Mouse (Mus musculus): ENCODE data around the gene Prpf40b. TPM values are rescaled to one million over a fixed set of nuclear protein-coding genes. Genes with fewer than 3 reads are reported as not detected.
A peak's percentile ranks its signal among the peaks of the same experiment; 100 is the strongest.
"Not testable (repeated sequence)": the region's sequence is repeated elsewhere in the genome, so short reads cannot be mapped to it uniquely, and the experiment has no call there.

The Prpf40b gene
- polyA plus RNA-seq (2014; fragmentation: Nextera tagmentation; extraction: Ambion mirVana): 31.2 and 38.0 TPM in 2 replicates

GRCm38 (mm10) chr15:99294813-99295374 is at the start of gene Prpf40b:
Gene Prpf40b, plus strand, starts transcription at chr15:99295087.
- Histone ChIP-seq H3K9ac (ENCODE audit: low read length) (peak within 1 kb of the TSS; percentile 79), H3K4me3 (ENCODE audit: control insufficient read depth in 1 of 2, insufficient read depth in 1 of 2, low read depth in 1 of 2, low read length in 2 of 2) (peak within 1 kb of the TSS; percentile 54 to 68), H3K4me1 (ENCODE audit: control insufficient read depth in 2 of 2, insufficient read depth in 2 of 2, low read length in 2 of 2) (peaks cover 2 to 11% of the 10 kb centered on the region in 2 experiments; a peak in 3 of 4 replicates), H3K4me2 (ENCODE audit: low read length) (peak within 1 kb of the TSS; percentile 67), H3K27me3 (ENCODE audit: control insufficient read depth, insufficient read depth, low read length) (no peaks in the 10 kb centered on the region), H3K9me3 (ENCODE audit: control insufficient read depth, low read length) (no peaks in the 10 kb centered on the region), H3K27ac (replicated peaks in 1 of 2; ENCODE audit: control insufficient read depth in 1 of 2, insufficient read depth in 1 of 2, low read depth in 2 of 2, low read length in 2 of 2) (peak within 1 kb of the TSS; percentile 71 to 81), H3K36me3 (ENCODE audit: control insufficient read depth, insufficient read depth, low read length) (no peaks in the 10 kb centered on the region)
- WGBS: under 1% methylated on average over 62 of the region's 64 CpGs
- ATAC-seq (ENCODE audit: insufficient number of reproducible peaks, insufficient read depth, low FRiP score, low read depth): peak; percentile 96

- H3K36me3 ChIP-seq (ENCODE audit: control insufficient read depth, insufficient read depth, low read length): peaks cover 68% of the 10 kb centered on the region
- not testable (repeated sequence) for H3K9ac ChIP-seq (ENCODE audit: low read length)
- WGBS: 85% methylated on average over 6 of the region's 6 CpGs
Observed at GRCm38 (mm10) chr15:99246736-99247135, 48.2 kb upstream of the Prpf40b start.

GRCm38 (mm10) chr15:99248972-99249371 is 45.9 kb upstream of the Prpf40b start:
- Histone ChIP-seq H3K27me3 (ENCODE audit: control insufficient read depth, insufficient read depth, low read length) (no peaks in the 10 kb centered on the region), H3K9ac (ENCODE audit: low read length) (peak overlapping the region; percentile 68), H3K4me2 (ENCODE audit: low read length) (peak overlapping the region; percentile 76), H3K4me1 (ENCODE audit: control insufficient read depth in 2 of 2, insufficient read depth in 2 of 2, low read length in 2 of 2) (peaks cover 36 to 46% of the 10 kb centered on the region in 2 experiments), H3K9me3 (ENCODE audit: control insufficient read depth, low read length) (no peaks in the 10 kb centered on the region), H3K4me3 (ENCODE audit: control insufficient read depth in 1 of 2, insufficient read depth in 1 of 2, low read depth in 1 of 2, low read length in 2 of 2) (peak overlapping the region; percentile 13 to 22; a peak in 3 of 4 replicates), H3K27ac (replicated peaks in 1 of 2; ENCODE audit: control insufficient read depth in 1 of 2, insufficient read depth in 1 of 2, low read depth in 2 of 2, low read length in 2 of 2) (peak overlapping the region; percentile 95 to 96), H3K36me3 (ENCODE audit: control insufficient read depth, insufficient read depth, low read length) (peaks cover 46% of the 10 kb centered on the region)
- ATAC-seq (ENCODE audit: insufficient number of reproducible peaks, insufficient read depth, low FRiP score, low read depth): peak; percentile 61
- whole genome bisulfite sequencing: 27% methylated on average over 9 of the region's 9 CpGs

More at GRCm38 (mm10) chr15:99246736-99247135, 48.2 kb upstream of the Prpf40b start:
- H3K4me1 ChIP-seq (ENCODE audit: control insufficient read depth in 2 of 2, insufficient read depth in 2 of 2, low read length in 2 of 2): peaks cover 25 to 37% of the 10 kb centered on the region in 2 experiments
- H3K4me3 ChIP-seq (ENCODE audit: control insufficient read depth in 1 of 2, insufficient read depth in 1 of 2, low read depth in 1 of 2, low read length in 2 of 2); H3K9me3 ChIP-seq (ENCODE audit: control insufficient read depth, low read length); ATAC-seq (ENCODE audit: insufficient number of reproducible peaks, insufficient read depth, low FRiP score, low read depth); H3K4me2 ChIP-seq (ENCODE audit: low read length); H3K27ac ChIP-seq (replicated peaks in 1 of 2; ENCODE audit: control insufficient read depth in 1 of 2, insufficient read depth in 1 of 2, low read depth in 2 of 2, low read length in 2 of 2); H3K27me3 ChIP-seq (ENCODE audit: control insufficient read depth, insufficient read depth, low read length): not testable (repeated sequence)

GRCm38 (mm10) chr15:99249938-99250337 is 44.9 kb upstream of the Prpf40b start:
- ATAC-seq (ENCODE audit: insufficient number of reproducible peaks, insufficient read depth, low FRiP score, low read depth): no peak
- Histone ChIP-seq H3K27me3 (ENCODE audit: control insufficient read depth, insufficient read depth, low read length) (no peaks in the 10 kb centered on the region), H3K4me1 (ENCODE audit: control insufficient read depth in 2 of 2, insufficient read depth in 2 of 2, low read length in 2 of 2) (peaks cover 42 to 53% of the 10 kb centered on the region in 2 experiments), H3K9ac (ENCODE audit: low read length) (peak overlapping the region; percentile 68), H3K4me3 (ENCODE audit: control insufficient read depth in 1 of 2, insufficient read depth in 1 of 2, low read depth in 1 of 2, low read length in 2 of 2) (peak overlapping the region; percentile 13 to 22; a peak in 3 of 4 replicates), H3K4me2 (ENCODE audit: low read length) (peak overlapping the region; percentile 76), H3K27ac (replicated peaks in 1 of 2; ENCODE audit: control insufficient read depth in 1 of 2, insufficient read depth in 1 of 2, low read depth in 2 of 2, low read length in 2 of 2) (peak overlapping the region; percentile 95 to 96), H3K9me3 (ENCODE audit: control insufficient read depth, low read length) (no peaks in the 10 kb centered on the region), H3K36me3 (ENCODE audit: control insufficient read depth, insufficient read depth, low read length) (peaks cover 36% of the 10 kb centered on the region)
- 78% methylated on average over 10 of the region's 11 CpGs for WGBS

GRCm38 (mm10) chr15:99251111-99251510 is 43.8 kb upstream of the Prpf40b start:
- not testable (repeated sequence) for H3K9me3 ChIP-seq (ENCODE audit: control insufficient read depth, low read length); ATAC-seq (ENCODE audit: insufficient number of reproducible peaks, insufficient read depth, low FRiP score, low read depth); H3K27me3 ChIP-seq (ENCODE audit: control insufficient read depth, insufficient read depth, low read length)
- peaks cover 24% of the 10 kb centered on the region for H3K36me3 ChIP-seq (ENCODE audit: control insufficient read depth, insufficient read depth, low read length)
- peaks cover 42 to 53% of the 10 kb centered on the region in 2 experiments for H3K4me1 ChIP-seq (ENCODE audit: control insufficient read depth in 2 of 2, insufficient read depth in 2 of 2, low read length in 2 of 2)
- 0% methylated on average over 14 of the region's 15 CpGs for WGBS
- peak overlapping the region; percentile 63 for H3K4me3 ChIP-seq (ENCODE audit: control insufficient read depth in 1 of 2, insufficient read depth in 1 of 2, low read depth in 1 of 2, low read length in 2 of 2)
- H3K9ac ChIP-seq (ENCODE audit: low read length): peak overlapping the region; percentile 75
- peak overlapping the region; percentile 51 to 97 for H3K27ac ChIP-seq (replicated peaks in 1 of 2; ENCODE audit: control insufficient read depth in 1 of 2, insufficient read depth in 1 of 2, low read depth in 2 of 2, low read length in 2 of 2)
- H3K4me2 ChIP-seq (ENCODE audit: low read length): peak overlapping the region; percentile 76

- Histone ChIP-seq H3K4me3 (ENCODE audit: control insufficient read depth in 1 of 2, insufficient read depth in 1 of 2, low read depth in 1 of 2, low read length in 2 of 2) (peak within 1 kb of the TSS; percentile 63), H3K9me3 (ENCODE audit: control insufficient read depth, low read length) (no peaks in the 10 kb centered on the region), H3K9ac (ENCODE audit: low read length) (peak within 1 kb of the TSS; percentile 75), H3K4me2 (ENCODE audit: low read length) (peak within 1 kb of the TSS; percentile 76), H3K36me3 (ENCODE audit: control insufficient read depth, insufficient read depth, low read length) (peaks cover 17% of the 10 kb centered on the region), H3K27me3 (ENCODE audit: control insufficient read depth, insufficient read depth, low read length) (no peaks in the 10 kb centered on the region), H3K4me1 (ENCODE audit: control insufficient read depth in 2 of 2, insufficient read depth in 2 of 2, low read length in 2 of 2) (peaks cover 42 to 53% of the 10 kb centered on the region in 2 experiments), H3K27ac (replicated peaks in 1 of 2; ENCODE audit: control insufficient read depth in 1 of 2, insufficient read depth in 1 of 2, low read depth in 2 of 2, low read length in 2 of 2) (peak within 1 kb of the TSS; percentile 97 to 100)
- peak; percentile 89 for ATAC-seq (ENCODE audit: insufficient number of reproducible peaks, insufficient read depth, low FRiP score, low read depth)
- WGBS: under 1% methylated on average over 52 of the region's 52 CpGs
Observed at GRCm38 (mm10) chr15:99251626-99252380, 43.1 kb upstream of the Prpf40b start, which contains the start of gene Mcrs1. Gene Mcrs1, minus strand, starts transcription at chr15:99251961.

- H3K4me1 ChIP-seq (ENCODE audit: control insufficient read depth in 2 of 2, insufficient read depth in 2 of 2, low read length in 2 of 2): peaks cover 40 to 47% of the 10 kb centered on the region in 2 experiments
- WGBS: 3% methylated on average over 22 of the region's 22 CpGs
Observed at GRCm38 (mm10) chr15:99252381-99253174, 42.3 kb upstream of the Prpf40b start.

More at GRCm38 (mm10) chr15:99252381-99253174, 42.3 kb upstream of the Prpf40b start:
- peak; percentile 51 for ATAC-seq (ENCODE audit: insufficient number of reproducible peaks, insufficient read depth, low FRiP score, low read depth)
- peak overlapping the region; percentile 63 for H3K4me3 ChIP-seq (ENCODE audit: control insufficient read depth in 1 of 2, insufficient read depth in 1 of 2, low read depth in 1 of 2, low read length in 2 of 2)
- H3K9me3 ChIP-seq (ENCODE audit: control insufficient read depth, low read length): no peaks in the 10 kb centered on the region
- peaks cover 10% of the 10 kb centered on the region for H3K36me3 ChIP-seq (ENCODE audit: control insufficient read depth, insufficient read depth, low read length)
- H3K4me2 ChIP-seq (ENCODE audit: low read length): peak overlapping the region; percentile 76
- H3K27ac ChIP-seq (replicated peaks in 1 of 2; ENCODE audit: control insufficient read depth in 1 of 2, insufficient read depth in 1 of 2, low read depth in 2 of 2, low read length in 2 of 2): peak overlapping the region; percentile 97 to 100
- H3K27me3 ChIP-seq (ENCODE audit: control insufficient read depth, insufficient read depth, low read length): no peaks in the 10 kb centered on the region
- H3K9ac ChIP-seq (ENCODE audit: low read length): peak overlapping the region; percentile 74
